Mouse (Mus musculus): Measurements from ENCODE around the gene Bsnd. TPM values are rescaled to one million over a fixed set of nuclear protein-coding genes. Genes with fewer than 3 reads are reported as not detected.

The Bsnd gene
- total RNA-seq, 2 experiments from 2014 or later: 0.11 to 3.7 TPM

- DNase-seq (ENCODE audit: low spot score in 2 of 2): no peak
Measured at GRCm38 (mm10) chr4:106483831-106484230, 8.3 kb downstream of the Bsnd start.

- DNase-seq (ENCODE audit: low spot score in 2 of 2): no peak
Measured at GRCm38 (mm10) chr4:106483215-106483727, 8.8 kb downstream of the Bsnd start.

GRCm38 (mm10) chr4:106480545-106480944, 11.5 kb downstream of the Bsnd start:
- DNase-seq (ENCODE audit: low spot score in 2 of 2): no peak

GRCm38 (mm10) chr4:106474241-106474640, 17.8 kb downstream of the Bsnd start:
- DNase-seq (ENCODE audit: low spot score in 2 of 2): no peak

- no peak for DNase-seq (ENCODE audit: low spot score in 2 of 2)
Measured at GRCm38 (mm10) chr4:106472335-106472734, 19.7 kb downstream of the Bsnd start.

GRCm38 (mm10) chr4:106470921-106471320, 21.2 kb downstream of the Bsnd start:
- no peak for DNase-seq (ENCODE audit: low spot score in 2 of 2)

- DNase-seq (ENCODE audit: low spot score in 2 of 2): no peak
Measured at GRCm38 (mm10) chr4:106467420-106468110, 24.5 kb downstream of the Bsnd start.

GRCm38 (mm10) chr4:106463174-106463801, 28.8 kb downstream of the Bsnd start:
- DNase-seq (ENCODE audit: low spot score in 2 of 2): no peak

- DNase-seq (ENCODE audit: low spot score in 2 of 2): no peak
Measured at GRCm38 (mm10) chr4:106462524-106462923, 29.6 kb downstream of the Bsnd start.

- DNase-seq (ENCODE audit: low spot score in 2 of 2): no peak
Measured at GRCm38 (mm10) chr4:106462016-106462415, 30.1 kb downstream of the Bsnd start.

GRCm38 (mm10) chr4:106454541-106454940, 37.5 kb downstream of the Bsnd start:
- no peak for DNase-seq (ENCODE audit: low spot score in 2 of 2)

GRCm38 (mm10) chr4:106453516-106453915, 38.6 kb downstream of the Bsnd start:
- no peak for DNase-seq (ENCODE audit: low spot score in 2 of 2)

- no peak for DNase-seq (ENCODE audit: low spot score in 2 of 2)
Measured at GRCm38 (mm10) chr4:106453108-106453507, 39.0 kb downstream of the Bsnd start.

- no peak for DNase-seq (ENCODE audit: low spot score in 2 of 2)
Measured at GRCm38 (mm10) chr4:106452401-106452800, 39.7 kb downstream of the Bsnd start.

GRCm38 (mm10) chr4:106449306-106449705, 42.8 kb downstream of the Bsnd start:
- DNase-seq (ENCODE audit: low spot score in 2 of 2): no peak

- no peak for DNase-seq (ENCODE audit: low spot score in 2 of 2)
Measured at GRCm38 (mm10) chr4:106443182-106443581, 48.9 kb downstream of the Bsnd start.

- DNase-seq (ENCODE audit: low spot score in 2 of 2): no peak
Measured at GRCm38 (mm10) chr4:106438763-106439162, 53.3 kb downstream of the Bsnd start.

- DNase-seq (ENCODE audit: low spot score in 2 of 2): no peak
Measured at GRCm38 (mm10) chr4:106437207-106437606, 54.9 kb downstream of the Bsnd start.

GRCm38 (mm10) chr4:106436475-106436874, 55.6 kb downstream of the Bsnd start:
- no peak for DNase-seq (ENCODE audit: low spot score in 2 of 2)

GRCm38 (mm10) chr4:106435426-106435825, 56.7 kb downstream of the Bsnd start:
- DNase-seq (ENCODE audit: low spot score in 2 of 2): no peak

Data from adrenal gland, postnatal 4 days (tissue).